Mouse (Mus musculus) liver, adult 2 months (tissue): ENCODE measurements around the gene Gm49387.

Source experiments
- CTCF ChIP-seq: fragments of 200-500 bp; IDR thresholded peaks from 2 replicates; pipeline ENCODE4 v1.5.1; 2011; ENCODE audit warnings: low read depth, low read length, control low read depth
- POLR2A ChIP-seq: fragments of 200-500 bp; IDR thresholded peaks from 2 replicates; pipeline ENCODE4 v1.6.1; 2011; ENCODE audit warnings: low read length, control low read depth; ENCODE audit not compliant: insufficient read depth; ENCODE audit errors: extremely low read depth

DNA sequence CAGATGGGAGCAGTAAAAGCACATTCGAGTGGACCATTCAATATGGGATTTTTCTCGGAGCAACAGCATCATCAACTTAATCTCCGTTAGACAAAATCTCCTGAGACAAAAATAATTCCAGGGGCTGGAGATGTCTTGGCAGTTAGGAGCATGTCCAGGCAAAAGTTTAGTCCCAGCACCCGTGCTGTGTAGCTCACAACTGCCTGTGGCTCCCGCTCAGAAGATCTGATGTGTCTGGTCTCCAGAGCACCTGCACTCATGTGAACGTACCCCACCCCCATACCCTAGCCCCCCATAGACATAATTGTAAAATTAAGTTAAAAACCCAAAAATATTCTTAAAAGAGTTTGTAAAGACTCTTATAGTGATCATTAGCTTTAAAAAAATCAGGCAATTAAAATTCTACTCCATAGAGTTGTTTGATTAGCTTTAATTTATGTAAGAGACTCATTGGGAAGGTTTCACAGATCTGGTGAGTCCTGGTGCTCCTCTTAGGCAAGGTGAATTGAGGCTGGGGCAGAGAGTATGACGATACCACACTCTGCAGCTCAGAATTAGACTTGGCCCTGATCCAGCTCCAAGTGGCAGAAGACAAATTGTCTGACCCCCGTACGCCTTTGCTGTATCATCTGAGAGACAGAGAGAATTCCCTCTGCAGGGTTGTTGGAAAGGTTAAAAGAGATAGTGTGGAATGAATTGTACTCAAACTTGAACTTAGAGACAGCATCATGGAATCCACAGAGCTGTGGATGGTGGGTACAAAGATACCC lies 62.5 kb downstream of the Gm49387 start:
- no peak for TF ChIP-seq CTCF
- no peak for TF ChIP-seq POLR2A
